ENCODE assay signal across 14 mouse cellular contexts in the genomic region with DNA sequence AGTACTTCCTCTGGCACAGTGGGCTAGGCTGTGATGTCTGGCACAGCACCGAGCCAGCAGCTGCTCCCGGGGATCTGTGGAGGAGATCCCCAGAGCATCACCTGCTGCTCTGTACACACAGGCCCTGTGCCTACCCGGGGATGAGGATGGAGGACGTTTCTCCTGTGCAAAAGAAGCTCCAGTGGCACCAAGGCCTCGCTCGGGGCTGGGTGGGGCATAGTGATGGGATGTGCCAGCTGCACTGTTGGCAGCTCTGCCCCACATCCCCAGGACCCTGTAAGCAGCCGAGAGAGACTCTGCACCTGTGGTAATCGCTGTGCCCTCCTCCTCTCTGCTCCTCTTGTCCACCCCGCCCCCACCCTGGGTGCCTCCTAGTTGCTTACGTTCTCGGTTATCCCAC. TPM values are rescaled to one million over a fixed set of nuclear protein-coding genes. Genes with fewer than 3 reads are reported as not detected.
DNase-seq lines count a peak whose midpoint lies in the region; ATAC-seq and TF ChIP-seq lines count a peak whose summit lies in the region.
"Had no signal": no experiment of that assay in that cellular context is flagged by ENCODE, and none has a peak within 500 bp of the region (broad histone marks: within the 10 kb centered on the region; RNA-seq: fewer than 3 reads in every experiment).

No protein-coding gene starts in this region.

- H3K4me1 ChIP-seq in heart, postnatal 0 days (ENCODE audit: control insufficient read depth, insufficient read depth), result peaks cover 61% of the 10 kb centered on the region
- peaks cover 14% of the 10 kb centered on the region for H3K4me1 ChIP-seq in neural tube, embryonic 14.5 days (ENCODE audit: control insufficient read depth, insufficient read depth, low read length)
- H3K4me1 ChIP-seq in neural tube, embryonic 15.5 days, result peaks cover 53% of the 10 kb centered on the region
- H3K4me1 ChIP-seq in forebrain, embryonic 15.5 days, result peaks cover 57% of the 10 kb centered on the region

- H3K36me3 ChIP-seq in heart, postnatal 0 days (replicated peaks; ENCODE audit: control insufficient read depth, insufficient read depth, low read length), result no peaks in the 10 kb centered on the region
- H3K36me3 ChIP-seq in neural tube, embryonic 14.5 days (ENCODE audit: control insufficient read depth, insufficient read depth, low read length), result no peaks in the 10 kb centered on the region
- no peaks in the 10 kb centered on the region for H3K36me3 ChIP-seq in neural tube, embryonic 15.5 days
- no peaks in the 10 kb centered on the region for H3K36me3 ChIP-seq in forebrain, embryonic 15.5 days
- H3K36me3 ChIP-seq: embryonic facial prominence, embryonic 13.5 days had no signal

- H3K4me2 ChIP-seq in heart, postnatal 0 days (ENCODE audit: low read depth, low read length), result no peak overlapping the region
- H3K4me2 ChIP-seq in neural tube, embryonic 14.5 days (ENCODE audit: low read depth, low read length), result no peak overlapping the region
- H3K4me2 ChIP-seq in neural tube, embryonic 15.5 days, result no peak overlapping the region
- no peak overlapping the region for H3K4me2 ChIP-seq in forebrain, embryonic 15.5 days (replicated peaks)
- H3K4me2 ChIP-seq: embryonic facial prominence, embryonic 13.5 days had no signal

- no peak for TF ChIP-seq CTCF in heart, postnatal 0 days (IDR thresholded peaks at IDR 0.05; ENCODE audit: low read depth)

- WGBS in heart, postnatal 0 days, result 78% methylated on average over 9 of the region's 11 CpGs
- 54% methylated on average over 11 of the region's 11 CpGs for WGBS in neural tube, embryonic 14.5 days
- WGBS in neural tube, embryonic 15.5 days, result 47% methylated on average over 11 of the region's 11 CpGs
- WGBS in forebrain, embryonic 15.5 days, result 35% methylated on average over 11 of the region's 11 CpGs

- no peaks in the 10 kb centered on the region for H3K27me3 ChIP-seq in heart, postnatal 0 days (ENCODE audit: control insufficient read depth, insufficient read depth, low read length)
- H3K27me3 ChIP-seq in neural tube, embryonic 14.5 days (ENCODE audit: control insufficient read depth, insufficient read depth, low read length), result no peaks in the 10 kb centered on the region
- no peaks in the 10 kb centered on the region for H3K27me3 ChIP-seq in neural tube, embryonic 15.5 days (replicated peaks)
- no peaks in the 10 kb centered on the region for H3K27me3 ChIP-seq in forebrain, embryonic 15.5 days
- H3K27me3 ChIP-seq: embryonic facial prominence, embryonic 13.5 days had no signal

- ATAC-seq in heart, postnatal 0 days (ENCODE audit: insufficient read depth, low read depth), result no peak
- ATAC-seq in neural tube, embryonic 14.5 days (ENCODE audit: low read depth), result peak; percentile 10; the same call in 1 of the 2 replicates
- no peak for ATAC-seq in neural tube, embryonic 15.5 days (ENCODE audit: low FRiP score)
- peak; percentile 31; the same call in 1 of the 2 replicates for ATAC-seq in forebrain, embryonic 15.5 days (replicated peaks)
- ATAC-seq: liver, postnatal 0 days had no signal

- H3K9ac ChIP-seq in heart, postnatal 0 days (replicated peaks; ENCODE audit: low read depth, low read length), result no peak overlapping the region; the same call in 1 of the 2 replicates
- H3K9ac ChIP-seq in neural tube, embryonic 14.5 days (replicated peaks; ENCODE audit: low read depth, low read length), result no peak overlapping the region
- no peak overlapping the region for H3K9ac ChIP-seq in neural tube, embryonic 15.5 days (replicated peaks)
- no peak overlapping the region for H3K9ac ChIP-seq in forebrain, embryonic 15.5 days (replicated peaks)
- H3K9ac ChIP-seq: embryonic facial prominence, embryonic 13.5 days; liver, postnatal 0 days had no signal

- TF ChIP-seq EP300 in heart, postnatal 0 days (IDR thresholded peaks at IDR 0.05; ENCODE audit: low read depth), result no peak

- H3K9me3 ChIP-seq in heart, postnatal 0 days (replicated peaks; ENCODE audit: control insufficient read depth, low read length), result no peaks in the 10 kb centered on the region
- no peaks in the 10 kb centered on the region for H3K9me3 ChIP-seq in neural tube, embryonic 14.5 days (ENCODE audit: control insufficient read depth, low read length)
- no peaks in the 10 kb centered on the region for H3K9me3 ChIP-seq in neural tube, embryonic 15.5 days (replicated peaks)
- H3K9me3 ChIP-seq in forebrain, embryonic 15.5 days, result no peaks in the 10 kb centered on the region
- H3K9me3 ChIP-seq: embryonic facial prominence, embryonic 13.5 days; G1E had no signal

- H3K4me3 ChIP-seq in heart, postnatal 0 days (ENCODE audit: low read depth, low read length), result no peak overlapping the region
- no peak overlapping the region for H3K4me3 ChIP-seq in neural tube, embryonic 14.5 days (ENCODE audit: low read depth, low read length)
- no peak overlapping the region for H3K4me3 ChIP-seq in neural tube, embryonic 15.5 days (replicated peaks)
- no peak overlapping the region for H3K4me3 ChIP-seq in forebrain, embryonic 15.5 days
- H3K4me3 ChIP-seq: embryonic facial prominence, embryonic 13.5 days had no signal

- peak overlapping the region; percentile 19; the same call in 1 of the 2 replicates for H3K27ac ChIP-seq in heart, postnatal 0 days (ENCODE audit: low read depth)
- no peak overlapping the region for H3K27ac ChIP-seq in neural tube, embryonic 14.5 days (ENCODE audit: low read depth, low read length)
- H3K27ac ChIP-seq in neural tube, embryonic 15.5 days (replicated peaks), result no peak overlapping the region
- peak overlapping the region; percentile 55 for H3K27ac ChIP-seq in forebrain, embryonic 15.5 days (replicated peaks)
- H3K27ac ChIP-seq: embryonic facial prominence, embryonic 13.5 days had no signal

- no peak for DNase-seq in heart, postnatal 0 days (ENCODE audit: low spot score)
- DNase-seq in heart, adult 18-20 months, result no peak
- peak; percentile 87 for DNase-seq in thymus, postnatal 0 days (ENCODE audit: low spot score)
- DNase-seq in ovary, postnatal 36 days (ENCODE audit: low spot score), result no peak
- DNase-seq: adrenal gland, postnatal 36 days; liver, postnatal 0 days; spleen, adult 18-20 months had no signal

RNA-seq across cellular contexts. Expression of gene E030018B13Rik, which starts 15.3 kb away (rescaled TPM):
- total RNA-seq in heart, postnatal 0 days (2014; rRNA removed; ENCODE audit: low replicate concordance), result not detected in 2 replicates
- polyA plus RNA-seq in heart, postnatal 0 days (2015; fragmentation: Nextera tagmentation; extraction: Ambion mirVana), result 0.11 and 0.15 TPM in 2 replicates
- total RNA-seq in heart, adult 18-20 months (2021), result not detected
- polyA plus RNA-seq in neural tube, embryonic 14.5 days (2014; fragmentation: Nextera tagmentation; extraction: Ambion mirVana), result 0.55 TPM in 1 of 2 replicates, not detected in the other
- polyA plus RNA-seq in neural tube, embryonic 15.5 days (2015; fragmentation: Nextera tagmentation; extraction: Ambion mirVana), result not detected in 2 replicates
- polyA plus RNA-seq in forebrain, embryonic 15.5 days (2015; fragmentation: Nextera tagmentation; extraction: Ambion mirVana), result 0.31 and 0.39 TPM in 2 replicates
- polyA plus RNA-seq in thymus, postnatal 0 days (2015; fragmentation: Nextera tagmentation; extraction: Ambion mirVana), result 0.21 and 0.40 TPM in 2 replicates
- total RNA-seq: adrenal gland, postnatal 36 days; G1E; layer of hippocampus, adult 18-20 months; monocyte, adult 5-6 weeks had no signal
- polyA plus RNA-seq: embryonic facial prominence, embryonic 13.5 days; G1E had no signal

RNA-seq across cellular contexts. Expression of gene Klf13, which starts 37.4 kb away (rescaled TPM):
- 40.7 and 47.4 TPM in 2 replicates for total RNA-seq in heart, postnatal 0 days (2014; rRNA removed; ENCODE audit: low replicate concordance)
- 26.0 and 26.5 TPM in 2 replicates for polyA plus RNA-seq in heart, postnatal 0 days (2015; fragmentation: Nextera tagmentation; extraction: Ambion mirVana)
- 10 to 100 TPM; 42.9 to 59.3 TPM for total RNA-seq in heart, adult 18-20 months (2021)
- polyA plus RNA-seq in neural tube, embryonic 14.5 days (2014; fragmentation: Nextera tagmentation; extraction: Ambion mirVana), result 24.9 and 32.5 TPM in 2 replicates
- polyA plus RNA-seq in neural tube, embryonic 15.5 days (2015; fragmentation: Nextera tagmentation; extraction: Ambion mirVana), result 24.7 and 26.8 TPM in 2 replicates
- 34.7 and 34.8 TPM in 2 replicates for polyA plus RNA-seq in forebrain, embryonic 15.5 days (2015; fragmentation: Nextera tagmentation; extraction: Ambion mirVana)
- 95.1 and 134 TPM in 2 replicates for polyA plus RNA-seq in thymus, postnatal 0 days (2015; fragmentation: Nextera tagmentation; extraction: Ambion mirVana)

Comparison
In these comparisons a context has a peak if more than half of its experiments do, and no peak if none do; other contexts are left out.
1. ATAC-seq: peak in neural tube, embryonic 14.5 days (single experiment) and forebrain, embryonic 15.5 days (single experiment); none in heart, postnatal 0 days (single experiment) and neural tube, embryonic 15.5 days (single experiment).
2. H3K27ac ChIP-seq: peak in heart, postnatal 0 days (single experiment) and forebrain, embryonic 15.5 days (single experiment); none in neural tube, embryonic 14.5 days (single experiment) and neural tube, embryonic 15.5 days (single experiment).